ENCODE assay signal across 9 mouse cellular contexts in the genomic region with DNA sequence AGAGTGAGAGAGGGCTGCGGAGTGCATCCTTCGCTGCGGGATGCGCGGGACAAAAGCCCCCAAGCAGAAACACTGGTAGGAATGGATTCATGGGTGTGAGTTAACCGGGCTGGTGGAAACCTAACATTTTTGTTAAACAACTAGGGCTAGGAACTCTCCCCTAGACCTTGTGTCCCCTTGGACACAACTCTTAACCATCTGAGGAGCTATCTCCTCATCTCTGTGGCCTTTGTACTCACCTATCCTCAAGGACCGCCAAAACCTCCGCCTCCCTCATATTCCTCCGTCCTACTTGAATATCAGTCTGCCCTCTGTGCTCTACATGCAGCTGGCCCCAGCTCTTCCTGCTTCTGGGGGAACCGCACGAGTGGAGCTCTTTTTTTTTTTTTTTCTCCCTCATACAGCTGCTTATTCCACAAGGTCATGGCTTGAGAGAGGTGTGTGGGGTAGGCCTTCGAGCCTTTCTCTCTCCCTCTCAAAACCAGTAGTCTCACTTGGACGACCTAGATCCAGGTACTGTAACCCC. TPM values are rescaled to one million over a fixed set of nuclear protein-coding genes. Genes with fewer than 3 reads are reported as not detected.
A peak's percentile ranks its signal among the peaks of the same experiment; 100 is the strongest.
DNase-seq lines count a peak whose midpoint lies in the region; ATAC-seq and TF ChIP-seq lines count a peak whose summit lies in the region.
"Had no signal": no experiment of that assay in that cellular context is flagged by ENCODE, and none has a peak within 500 bp of the region (broad histone marks: within the 10 kb centered on the region; RNA-seq: fewer than 3 reads in every experiment).

No protein-coding gene starts in this region.

- DNase-seq in embryo, embryonic 11 days, result peak; percentile 35
- DNase-seq in embryo, embryonic 9.5 days (ENCODE audit: extremely low spot score), result no peak
- peak; percentile 54 for DNase-seq in hindbrain, embryonic 11.5 days (ENCODE audit: low spot score)
- DNase-seq in ovary, adult 18-20 months (ENCODE audit: low spot score), result no peak
- DNase-seq in urinary bladder, postnatal 14 days (ENCODE audit: low spot score), result no peak
- no peak for DNase-seq in adrenal gland, postnatal 25 days

- TF ChIP-seq CTCF in ES-Bruce4 (IDR thresholded peaks at IDR 0.05; ENCODE audit: low read depth, low read length), result no peak

- TF ChIP-seq EP300 in ES-Bruce4 (IDR thresholded peaks at IDR 0.05; ENCODE audit: insufficient read depth, low read depth, low read length), result no peak

- no peak overlapping the region for H3K27ac ChIP-seq in ES-Bruce4 (ENCODE audit: insufficient read depth, low read length)
- peak overlapping the region; percentile 84 for H3K27ac ChIP-seq in hindbrain, embryonic 11.5 days (ENCODE audit: low read depth, low read length)
- H3K27ac ChIP-seq: liver, embryonic 15.5 days had no signal

- peak; percentile 29; the same call in 1 of the 2 replicates for ATAC-seq in hindbrain, embryonic 11.5 days (ENCODE audit: low FRiP score)
- ATAC-seq in megakaryocyte progenitor cell, adult 5-6 weeks (replicated peaks; ENCODE audit: poor library complexity), result 0 out of 2 replicates have a peak, but pooled peaks have one; percentile 21

- 22% methylated on average over 13 of the region's 13 CpGs for WGBS in hindbrain, embryonic 11.5 days

- peak overlapping the region; percentile 44 for H3K9ac ChIP-seq in ES-Bruce4 (ENCODE audit: low read depth, poor library complexity, severe bottlenecking)
- peak overlapping the region; percentile 57 for H3K9ac ChIP-seq in hindbrain, embryonic 11.5 days (ENCODE audit: low read depth, low read length)
- H3K9ac ChIP-seq: liver, embryonic 15.5 days had no signal

- no peaks in the 10 kb centered on the region for H3K4me1 ChIP-seq in ES-Bruce4 (ENCODE audit: control insufficient read depth, insufficient read depth, low read length)
- H3K4me1 ChIP-seq in hindbrain, embryonic 11.5 days (replicated peaks; ENCODE audit: control insufficient read depth, insufficient read depth, low read length), result no peaks in the 10 kb centered on the region
- H3K4me1 ChIP-seq: liver, embryonic 15.5 days had no signal

- H3K4me3 ChIP-seq in ES-Bruce4 (ENCODE audit: low read depth, low read length), result peak overlapping the region; percentile 41
- peak overlapping the region; percentile 14; the same call in 1 of the 2 replicates for H3K4me3 ChIP-seq in hindbrain, embryonic 11.5 days (ENCODE audit: low read depth, low read length)
- H3K4me3 ChIP-seq: liver, embryonic 15.5 days had no signal

- H3K4me2 ChIP-seq in hindbrain, embryonic 11.5 days (replicated peaks; ENCODE audit: low read depth, low read length), result peak overlapping the region; percentile 39

- H3K9me3 ChIP-seq in ES-Bruce4 (replicated peaks; ENCODE audit: control insufficient read depth, insufficient read depth, low read length, poor library complexity, severe bottlenecking), result no peaks in the 10 kb centered on the region
- no peaks in the 10 kb centered on the region for H3K9me3 ChIP-seq in hindbrain, embryonic 11.5 days (ENCODE audit: control insufficient read depth, low read length)
- H3K9me3 ChIP-seq: liver, embryonic 15.5 days had no signal

- no peak for TF ChIP-seq POLR2A in ES-Bruce4 (IDR thresholded peaks at IDR 0.05; ENCODE audit: insufficient read depth, low read length)

- H3K36me3 ChIP-seq in ES-Bruce4 (ENCODE audit: control insufficient read depth, insufficient read depth, low read length, poor library complexity, severe bottlenecking), result no peaks in the 10 kb centered on the region
- no peaks in the 10 kb centered on the region for H3K36me3 ChIP-seq in hindbrain, embryonic 11.5 days (ENCODE audit: control insufficient read depth, insufficient read depth, low read length)
- H3K36me3 ChIP-seq: liver, embryonic 15.5 days had no signal

- peaks cover 3% of the 10 kb centered on the region; the same call in 1 of the 2 replicates for H3K27me3 ChIP-seq in ES-Bruce4 (ENCODE audit: control insufficient read depth, insufficient read depth, low read length, poor library complexity, severe bottlenecking)
- H3K27me3 ChIP-seq in hindbrain, embryonic 11.5 days (ENCODE audit: control insufficient read depth, insufficient read depth, low read length), result peaks cover 25% of the 10 kb centered on the region

RNA-seq across cellular contexts. Expression of gene 5730409E04Rik, which starts 10.8 kb away (rescaled TPM):
- polyA plus RNA-seq in ES-Bruce4 (2011; ENCODE audit: insufficient read depth, insufficient read length, low read depth, missing spikeins), result 2.3 and 2.6 TPM in 2 replicates
- 1.9 and 3.0 TPM in 2 replicates for polyA plus RNA-seq in hindbrain, embryonic 11.5 days (2014; fragmentation: Nextera tagmentation; extraction: Ambion mirVana)
- 1.3 and 1.7 TPM in 2 replicates for total RNA-seq in megakaryocyte progenitor cell, adult 5-6 weeks (2015)
- total RNA-seq in megakaryocyte progenitor cell, adult 5-6 weeks (2017), result 2.2 and 2.3 TPM in 2 replicates
- 13.7 and 17.4 TPM in 2 replicates for total RNA-seq in adrenal gland, postnatal 25 days (2021)

RNA-seq across cellular contexts. Expression of gene Psmb2, which starts 57.0 kb away (rescaled TPM):
- 339 and 375 TPM in 2 replicates for polyA plus RNA-seq in ES-Bruce4 (2011; ENCODE audit: insufficient read depth, insufficient read length, low read depth, missing spikeins)
- polyA plus RNA-seq in hindbrain, embryonic 11.5 days (2014; fragmentation: Nextera tagmentation; extraction: Ambion mirVana), result 517 and 551 TPM in 2 replicates
- 240 and 298 TPM in 2 replicates for total RNA-seq in megakaryocyte progenitor cell, adult 5-6 weeks (2015)
- total RNA-seq in megakaryocyte progenitor cell, adult 5-6 weeks (2017), result 112 and 159 TPM in 2 replicates
- total RNA-seq in adrenal gland, postnatal 25 days (2021), result 149 and 179 TPM in 2 replicates

Comparison
In these comparisons a context has a peak if more than half of its experiments do, and no peak if none do; other contexts are left out.
1. DNase-seq: peak in embryo, embryonic 11 days (single experiment) and hindbrain, embryonic 11.5 days (single experiment); none in embryo, embryonic 9.5 days (single experiment), ovary, adult 18-20 months (single experiment), urinary bladder, postnatal 14 days (single experiment) and adrenal gland, postnatal 25 days (single experiment).